31 mouse cellular contexts compared by ENCODE assay signal in genomic region chr17:12773956-12774355, GRCm38 (mm10). TPM values are rescaled to one million over a fixed set of nuclear protein-coding genes. Genes with fewer than 3 reads are reported as not detected.
DNase-seq lines count a peak whose midpoint lies in the region; ATAC-seq lines count a peak whose summit lies in the region.
"Had no signal": no experiment of that assay in that cellular context is flagged by ENCODE, and none has a peak within 500 bp of the region (broad histone marks: within the 10 kb centered on the region; RNA-seq: fewer than 3 reads in every experiment).

No protein-coding gene starts in this region.

- H3K4me1 ChIP-seq in heart, embryonic 11.5 days (ENCODE audit: control insufficient read depth, insufficient read depth, low read length) = peaks cover 23% of the 10 kb centered on the region
- peaks cover 20% of the 10 kb centered on the region for H3K4me1 ChIP-seq in intestine, embryonic 14.5 days (replicated peaks; ENCODE audit: control insufficient read depth, insufficient read depth, low read length)
- H3K4me1 ChIP-seq in intestine, embryonic 15.5 days (replicated peaks) = peaks cover 8% of the 10 kb centered on the region; the same call in 1 of the 2 replicates
- peaks cover 7% of the 10 kb centered on the region; the same call in 1 of the 2 replicates for H3K4me1 ChIP-seq in intestine, embryonic 16.5 days (ENCODE audit: control insufficient read depth, insufficient read depth, low read length)
- H3K4me1 ChIP-seq in kidney, embryonic 14.5 days (ENCODE audit: control insufficient read depth, insufficient read depth, low read length) = 0 out of 2 replicates have a peak, but pooled peaks cover 1% of the 10 kb centered on the region
- H3K4me1 ChIP-seq: neural tube, embryonic 15.5 days had no signal

- intact Hi-C loops in heart, postnatal 25 days (cut with DNase I) = no loop called here

- H3K27me3 ChIP-seq in heart, embryonic 11.5 days (ENCODE audit: control insufficient read depth, insufficient read depth, low read length) = no peaks in the 10 kb centered on the region
- H3K27me3 ChIP-seq in intestine, embryonic 14.5 days (replicated peaks; ENCODE audit: control insufficient read depth, insufficient read depth, low read length) = no peaks in the 10 kb centered on the region
- H3K27me3 ChIP-seq in intestine, embryonic 15.5 days (replicated peaks) = no peaks in the 10 kb centered on the region
- no peaks in the 10 kb centered on the region for H3K27me3 ChIP-seq in intestine, embryonic 16.5 days (replicated peaks; ENCODE audit: control insufficient read depth, insufficient read depth, low read length)
- H3K27me3 ChIP-seq in kidney, embryonic 14.5 days (ENCODE audit: control insufficient read depth, insufficient read depth, low read length) = no peaks in the 10 kb centered on the region
- H3K27me3 ChIP-seq: embryonic facial prominence, embryonic 13.5 days; forebrain, embryonic 15.5 days; hindbrain, embryonic 15.5 days; kidney, embryonic 15.5 days; limb, embryonic 13.5 days; lung, embryonic 15.5 days; midbrain, embryonic 15.5 days; neural tube, embryonic 15.5 days had no signal

- peak overlapping the region; percentile 4; the same call in 1 of the 2 replicates for H3K9ac ChIP-seq in heart, embryonic 11.5 days (ENCODE audit: low read depth, low read length)
- no peak overlapping the region for H3K9ac ChIP-seq in intestine, embryonic 14.5 days (ENCODE audit: low read length)
- H3K9ac ChIP-seq in intestine, embryonic 15.5 days = no peak overlapping the region
- H3K9ac ChIP-seq in intestine, embryonic 16.5 days (ENCODE audit: low read depth, low read length) = no peak overlapping the region
- H3K9ac ChIP-seq in kidney, embryonic 14.5 days (ENCODE audit: low read depth, low read length) = no peak overlapping the region
- H3K9ac ChIP-seq: embryonic facial prominence, embryonic 13.5 days; forebrain, embryonic 15.5 days; hindbrain, embryonic 15.5 days; kidney, embryonic 15.5 days; limb, embryonic 13.5 days; lung, embryonic 15.5 days; midbrain, embryonic 15.5 days; neural tube, embryonic 15.5 days had no signal

- H3K9me3 ChIP-seq in heart, embryonic 11.5 days (replicated peaks; ENCODE audit: control insufficient read depth, low read length) = no peaks in the 10 kb centered on the region
- H3K9me3 ChIP-seq in intestine, embryonic 14.5 days (ENCODE audit: control insufficient read depth, low read length) = no peaks in the 10 kb centered on the region
- no peaks in the 10 kb centered on the region for H3K9me3 ChIP-seq in intestine, embryonic 15.5 days
- H3K9me3 ChIP-seq in intestine, embryonic 16.5 days (ENCODE audit: control insufficient read depth, low read length) = no peaks in the 10 kb centered on the region
- H3K9me3 ChIP-seq in kidney, embryonic 14.5 days (ENCODE audit: control insufficient read depth, low read length) = peaks cover 7% of the 10 kb centered on the region
- H3K9me3 ChIP-seq: embryonic facial prominence, embryonic 13.5 days; forebrain, embryonic 15.5 days; hindbrain, embryonic 15.5 days; lung, embryonic 15.5 days; midbrain, embryonic 15.5 days; neural tube, embryonic 15.5 days had no signal

- H3K4me2 ChIP-seq in heart, embryonic 11.5 days = no peak overlapping the region
- H3K4me2 ChIP-seq in intestine, embryonic 14.5 days (ENCODE audit: low read length) = no peak overlapping the region
- no peak overlapping the region for H3K4me2 ChIP-seq in intestine, embryonic 15.5 days (replicated peaks)
- H3K4me2 ChIP-seq in intestine, embryonic 16.5 days (ENCODE audit: low read depth, low read length) = no peak overlapping the region
- H3K4me2 ChIP-seq in kidney, embryonic 14.5 days (replicated peaks; ENCODE audit: low read depth, low read length) = no peak overlapping the region
- H3K4me2 ChIP-seq: embryonic facial prominence, embryonic 13.5 days; forebrain, embryonic 15.5 days; hindbrain, embryonic 15.5 days; kidney, embryonic 15.5 days; limb, embryonic 13.5 days; liver, embryonic 11.5 days; lung, embryonic 15.5 days; midbrain, embryonic 15.5 days; neural tube, embryonic 15.5 days had no signal

- ATAC-seq in heart, embryonic 11.5 days (replicated peaks; ENCODE audit: insufficient number of reproducible peaks, low FRiP score, low TSS enrichment) = 0 out of 2 replicates have a peak, but pooled peaks have one; percentile 33
- no peak for ATAC-seq in intestine, embryonic 14.5 days (replicated peaks; ENCODE audit: low FRiP score, low TSS enrichment, low read depth)
- no peak for ATAC-seq in intestine, embryonic 15.5 days
- ATAC-seq in intestine, embryonic 16.5 days = no peak
- ATAC-seq in kidney, embryonic 14.5 days (ENCODE audit: low FRiP score, low TSS enrichment) = no peak
- ATAC-seq: CD4-positive, CD25-positive, alpha-beta regulatory T cell, adult 4 months; forebrain, embryonic 15.5 days; midbrain, embryonic 15.5 days had no signal

- DNase-seq in heart, postnatal 25 days (ENCODE audit: low spot score) = no peak
- no peak for DNase-seq in intestine, embryonic 14.5 days (ENCODE audit: low spot score)
- DNase-seq in right cerebral cortex, adult 18-20 months = no peak
- DNase-seq: adrenal gland, postnatal 25 days; cerebellum, adult 11-12 months; cerebellum, adult 9-11 months; gastrocnemius, adult 2 months; gastrocnemius, postnatal 36 days; kidney, adult 11 months; kidney, postnatal 36 days; retina, postnatal 1 day; right cerebral cortex, postnatal 25 days; thymus, postnatal 4 days had no signal

- WGBS in heart, embryonic 11.5 days (ENCODE audit: insufficient replicate concordance) = 40% methylated on average over 3 of the region's 3 CpGs
- 36% methylated on average over 3 of the region's 3 CpGs for WGBS in intestine, embryonic 14.5 days
- WGBS in intestine, embryonic 15.5 days = 46% methylated on average over 3 of the region's 3 CpGs
- 53% methylated on average over 3 of the region's 3 CpGs for WGBS in intestine, embryonic 16.5 days
- 81% methylated on average over 3 of the region's 3 CpGs for WGBS in kidney, embryonic 14.5 days

- H3K36me3 ChIP-seq in heart, embryonic 11.5 days (ENCODE audit: control insufficient read depth, insufficient read depth, low read length) = peaks cover 18% of the 10 kb centered on the region
- peaks cover 12% of the 10 kb centered on the region for H3K36me3 ChIP-seq in intestine, embryonic 14.5 days (ENCODE audit: control insufficient read depth, insufficient read depth, low read length)
- peaks cover 9% of the 10 kb centered on the region for H3K36me3 ChIP-seq in intestine, embryonic 15.5 days
- peaks cover 9% of the 10 kb centered on the region; the same call in 1 of the 2 replicates for H3K36me3 ChIP-seq in intestine, embryonic 16.5 days (ENCODE audit: control insufficient read depth, insufficient read depth, low read length)
- peaks cover 12% of the 10 kb centered on the region; the same call in 1 of the 2 replicates for H3K36me3 ChIP-seq in kidney, embryonic 14.5 days (ENCODE audit: control insufficient read depth, insufficient read depth, low read length)
- H3K36me3 ChIP-seq: forebrain, embryonic 15.5 days; hindbrain, embryonic 10.5 days; hindbrain, embryonic 15.5 days; midbrain, embryonic 10.5 days; midbrain, embryonic 15.5 days; neural tube, embryonic 15.5 days had no signal

- no peak overlapping the region for H3K4me3 ChIP-seq in heart, embryonic 11.5 days (ENCODE audit: low read depth, low read length)
- H3K4me3 ChIP-seq in intestine, embryonic 14.5 days (ENCODE audit: low read depth, low read length) = no peak overlapping the region
- H3K4me3 ChIP-seq in intestine, embryonic 15.5 days (replicated peaks) = no peak overlapping the region
- H3K4me3 ChIP-seq in intestine, embryonic 16.5 days (ENCODE audit: low read length) = no peak overlapping the region
- H3K4me3 ChIP-seq in kidney, embryonic 14.5 days (ENCODE audit: low read length) = no peak overlapping the region
- H3K4me3 ChIP-seq: embryonic facial prominence, embryonic 13.5 days; forebrain, embryonic 10.5 days; forebrain, embryonic 15.5 days; gastrocnemius, adult 2 months; hindbrain, embryonic 10.5 days; hindbrain, embryonic 15.5 days; kidney, embryonic 15.5 days; layer of hippocampus, adult 2 months; limb, embryonic 13.5 days; lung, embryonic 15.5 days; midbrain, embryonic 10.5 days; midbrain, embryonic 15.5 days; neural tube, embryonic 15.5 days had no signal

- peak overlapping the region; percentile 80 for H3K27ac ChIP-seq in heart, embryonic 11.5 days (ENCODE audit: low read depth, low read length)
- peak overlapping the region; percentile 34; the same call in 1 of the 2 replicates for H3K27ac ChIP-seq in intestine, embryonic 14.5 days (ENCODE audit: low read depth)
- no peak overlapping the region for H3K27ac ChIP-seq in intestine, embryonic 15.5 days
- H3K27ac ChIP-seq in intestine, embryonic 16.5 days (ENCODE audit: low read length) = peak overlapping the region; percentile 21; the same call in 1 of the 2 replicates
- H3K27ac ChIP-seq in kidney, embryonic 14.5 days (ENCODE audit: low read depth, low read length) = no peak overlapping the region
- H3K27ac ChIP-seq: embryonic facial prominence, embryonic 13.5 days; forebrain, embryonic 10.5 days; forebrain, embryonic 15.5 days; hindbrain, embryonic 10.5 days; hindbrain, embryonic 15.5 days; kidney, embryonic 15.5 days; layer of hippocampus, adult 2 months; limb, embryonic 13.5 days; lung, embryonic 15.5 days; midbrain, embryonic 10.5 days; midbrain, embryonic 15.5 days; neural tube, embryonic 15.5 days had no signal

RNA-seq across cellular contexts. Expression of gene Igf2r, which starts 4.5 kb away (rescaled TPM):
- polyA plus RNA-seq in heart, embryonic 11.5 days (2014; fragmentation: Nextera tagmentation; extraction: Ambion mirVana) = 199 and 238 TPM in 2 replicates
- total RNA-seq in heart, postnatal 25 days (2021) = 100 to 1,000 TPM in 1 of 2 experiments, 10 to 100 TPM in 1; 99.0 to 108 TPM
- polyA plus RNA-seq in intestine, embryonic 14.5 days (2014; fragmentation: Nextera tagmentation; extraction: Ambion mirVana) = 52.3 and 52.8 TPM in 2 replicates
- polyA plus RNA-seq in intestine, embryonic 15.5 days (2015; fragmentation: Nextera tagmentation; extraction: Ambion mirVana) = 37.5 and 38.9 TPM in 2 replicates
- polyA plus RNA-seq in intestine, embryonic 16.5 days (2015; fragmentation: Nextera tagmentation; extraction: Ambion mirVana) = 26.6 and 36.2 TPM in 2 replicates
- 20.7 and 37.8 TPM in 2 replicates for polyA plus RNA-seq in kidney, embryonic 14.5 days (2014; fragmentation: Nextera tagmentation; extraction: Ambion mirVana)

Comparison
In these comparisons a context has a peak if more than half of its experiments do, and no peak if none do; other contexts are left out.
1. H3K27ac ChIP-seq: peak in heart, embryonic 11.5 days (single experiment), intestine, embryonic 14.5 days (single experiment) and intestine, embryonic 16.5 days (single experiment); none in intestine, embryonic 15.5 days (single experiment) and kidney, embryonic 14.5 days (single experiment).